Mouse (Mus musculus): ENCODE results near the gene Isca1. TPM values are rescaled to one million over a fixed set of nuclear protein-coding genes. Genes with fewer than 3 reads are reported as not detected.
"Not testable (repeated sequence)": the region's sequence is repeated elsewhere in the genome, so short reads cannot be mapped to it uniquely, and the experiment has no call there.

Gene Isca1
- polyA plus RNA-seq, 1 experiment = 171 TPM

- Histone ChIP-seq H3K27me3 (replicated peaks; ENCODE audit: control insufficient read depth, insufficient read depth, low read length) (no peaks in the 10 kb centered on the region), H3K4me1 (ENCODE audit: control insufficient read depth, insufficient read depth, low read length) (no peaks in the 10 kb centered on the region), H3K4me3 (ENCODE audit: insufficient read depth, low read depth, low read length) (no peak overlapping the region), H3K27ac (ENCODE audit: insufficient read depth, low read depth, low read length) (no peak overlapping the region), H3K36me3 (ENCODE audit: control insufficient read depth, insufficient read depth, low read length) (no peaks in the 10 kb centered on the region)
- 59% methylated on average over 1 of the region's 1 CpGs for WGBS
- TF ChIP-seq CTCF (conservative IDR thresholded peaks at IDR 0.05; ENCODE audit: insufficient read depth, insufficient read length, low read depth, low read length) (no peak), POLR2A (IDR thresholded peaks at IDR 0.05; ENCODE audit: low read depth, low read length) (no peak)
- DNase-seq = no peak
Observed at GRCm38 (mm10) chr13:59719475-59719874, 50.1 kb downstream of the Isca1 start.

- 18% methylated on average over 6 of the region's 6 CpGs for WGBS
- not testable (repeated sequence) for H3K4me3 ChIP-seq (ENCODE audit: insufficient read depth, low read depth, low read length); H3K27me3 ChIP-seq (replicated peaks; ENCODE audit: control insufficient read depth, insufficient read depth, low read length); H3K36me3 ChIP-seq (ENCODE audit: control insufficient read depth, insufficient read depth, low read length); H3K27ac ChIP-seq (ENCODE audit: insufficient read depth, low read depth, low read length); H3K4me1 ChIP-seq (ENCODE audit: control insufficient read depth, insufficient read depth, low read length)
- peak; percentile 54 for DNase-seq
Observed at GRCm38 (mm10) chr13:59718857-59719440, 50.7 kb downstream of the Isca1 start.

- WGBS = 64% methylated on average over 3 of the region's 3 CpGs
- Histone ChIP-seq H3K4me1 (ENCODE audit: control insufficient read depth, insufficient read depth, low read length) (no peaks in the 10 kb centered on the region), H3K27me3 (replicated peaks; ENCODE audit: control insufficient read depth, insufficient read depth, low read length) (no peaks in the 10 kb centered on the region), H3K36me3 (ENCODE audit: control insufficient read depth, insufficient read depth, low read length) (no peaks in the 10 kb centered on the region), H3K4me3 (ENCODE audit: insufficient read depth, low read depth, low read length) (no peak overlapping the region), H3K27ac (ENCODE audit: insufficient read depth, low read depth, low read length) (no peak overlapping the region)
- DNase-seq = no peak
- TF ChIP-seq CTCF (conservative IDR thresholded peaks at IDR 0.05; ENCODE audit: insufficient read depth, insufficient read length, low read depth, low read length) (no peak), POLR2A (IDR thresholded peaks at IDR 0.05; ENCODE audit: low read depth, low read length) (no peak)
Observed at GRCm38 (mm10) chr13:59713710-59714109, 55.9 kb downstream of the Isca1 start.

GRCm38 (mm10) chr13:59711984-59712383, 57.6 kb downstream of the Isca1 start, which contains the start of gene Spata31d1b:
Spata31d1b (plus strand) TSS chr13:59712284.
- not testable (repeated sequence) for H3K27me3 ChIP-seq (replicated peaks; ENCODE audit: control insufficient read depth, insufficient read depth, low read length); H3K27ac ChIP-seq (ENCODE audit: insufficient read depth, low read depth, low read length); H3K4me3 ChIP-seq (ENCODE audit: insufficient read depth, low read depth, low read length); DNase-seq; H3K4me1 ChIP-seq (ENCODE audit: control insufficient read depth, insufficient read depth, low read length); H3K36me3 ChIP-seq (ENCODE audit: control insufficient read depth, insufficient read depth, low read length)
- 71% methylated on average over 3 of the region's 3 CpGs for WGBS

- Histone ChIP-seq H3K36me3 (ENCODE audit: control insufficient read depth, insufficient read depth, low read length) (no peaks in the 10 kb centered on the region), H3K27ac (ENCODE audit: insufficient read depth, low read depth, low read length) (no peak within 1 kb of the TSS), H3K4me3 (ENCODE audit: insufficient read depth, low read depth, low read length) (no peak within 1 kb of the TSS), H3K27me3 (replicated peaks; ENCODE audit: control insufficient read depth, insufficient read depth, low read length) (no peaks in the 10 kb centered on the region), H3K4me1 (ENCODE audit: control insufficient read depth, insufficient read depth, low read length) (no peaks in the 10 kb centered on the region)
- TF ChIP-seq POLR2A (IDR thresholded peaks at IDR 0.05; ENCODE audit: low read depth, low read length) (no peak), CTCF (conservative IDR thresholded peaks at IDR 0.05; ENCODE audit: insufficient read depth, insufficient read length, low read depth, low read length) (no peak)
- no peak for DNase-seq
- WGBS = 92% methylated on average over 15 of the region's 15 CpGs
Observed at GRCm38 (mm10) chr13:59710230-59710629, 59.4 kb downstream of the Isca1 start, which contains the start of gene Spata31d1a. Spata31d1a (minus strand) TSS chr13:59710330.

Other genes starting within 250 kb of the Isca1 start
- gene Agtpbp1, start 184.6 kb downstream of the Isca1 start, polyA plus RNA-seq (2012; rRNA removed) = 7.0 and 7.6 TPM in 2 replicates
- gene Naa35, start 184.6 kb downstream of the Isca1 start, polyA plus RNA-seq (2012; rRNA removed) = 24.0 and 28.1 TPM in 2 replicates
- 5.3 and 6.5 TPM in 2 replicates for gene Golm1, start 94.0 kb downstream of the Isca1 start, polyA plus RNA-seq (2012; rRNA removed)
- not detected in 2 replicates for gene 4921517D22Rik, start 75.7 kb downstream of the Isca1 start, polyA plus RNA-seq (2012; rRNA removed)
- gene Spata31d1a, start 59.5 kb downstream of the Isca1 start, polyA plus RNA-seq (2012; rRNA removed) = not detected in 2 replicates
- 0.03 TPM in 2 replicates for gene Spata31d1b, start 57.5 kb downstream of the Isca1 start, polyA plus RNA-seq (2012; rRNA removed)
- gene Spata31d1d, start 38.1 kb downstream of the Isca1 start, polyA plus RNA-seq (2012; rRNA removed) = 0.05 TPM in 1 of 2 replicates, not detected in the other
- 0.09 TPM in 1 of 2 replicates, not detected in the other for gene 1700014D04Rik, start 23.1 kb downstream of the Isca1 start, polyA plus RNA-seq (2012; rRNA removed)
- not detected in 2 replicates for gene Gm49354, start 12.4 kb upstream of the Isca1 start, polyA plus RNA-seq (2012; rRNA removed)
- gene Tut7, start 53.3 kb upstream of the Isca1 start, polyA plus RNA-seq (2012; rRNA removed) = 14.5 and 14.6 TPM in 2 replicates